Mouse (Mus musculus) MEL (cell line): ENCODE results near the gene Gm20696. TPM values are rescaled to one million over a fixed set of nuclear protein-coding genes. Genes with fewer than 3 reads are reported as not detected.

ENCODE experiments used
- DNase-seq: peaks from one replicate; pipeline ENCODE4 v3.0.0; 2011; ENCODE audit warnings: low read depth, low spot score
- H3K27ac ChIP-seq: 2 replicates; pipeline ENCODE4 v1.5.1; 2012; ENCODE audit warnings: low read depth, mild to moderate bottlenecking, control low read depth, low read length, moderate library complexity; ENCODE audit not compliant: control insufficient read depth
- H3K27me3 ChIP-seq, 2 experiments: fragments of 150-350 bp in 1 of 2; sonication (generic) in 1 of 2; 2 replicates each; pipeline ENCODE4 v1.6.1; 2012; ENCODE audit warnings: low read length in 2 of 2, mild to moderate bottlenecking in 2 of 2, improper control_type of control experiment in 1 of 2, moderate library complexity in 1 of 2; ENCODE audit not compliant: insufficient read depth in 2 of 2, control insufficient read depth in 1 of 2
- H3K36me3 ChIP-seq, 2 experiments: 2 replicates each; pipeline ENCODE4 v1.6.1; 2012 to 2014; ENCODE audit warnings: low read length in 2 of 2, improper control_type of control experiment in 1 of 2, inconsistent platforms in 1 of 2, mild to moderate bottlenecking in 1 of 2; ENCODE audit not compliant: insufficient read depth in 2 of 2, control insufficient read depth in 1 of 2
- H3K4me1 ChIP-seq, 2 experiments: fragments of 150-350 bp in 1 of 2; sonication (generic) in 1 of 2; 2 replicates each; pipeline ENCODE4 v1.6.1; 2012; ENCODE audit warnings: low read length in 2 of 2, improper control_type of control experiment in 1 of 2, mild to moderate bottlenecking in 1 of 2; ENCODE audit not compliant: insufficient read depth in 2 of 2, control insufficient read depth in 1 of 2
- H3K4me3 ChIP-seq, 2 experiments: fragments of 150-350 bp in 1 of 2; sonication (generic) in 1 of 2; 2 replicates each; pipeline ENCODE4 v1.5.1; 2012; ENCODE audit warnings: low read depth in 2 of 2, low read length in 2 of 2, mild to moderate bottlenecking in 2 of 2, moderate library complexity in 2 of 2, control low read depth in 1 of 2, improper control_type of control experiment in 1 of 2; ENCODE audit not compliant: control insufficient read depth in 1 of 2, insufficient read depth in 1 of 2
- H3K79me2 ChIP-seq: 2 replicates; pipeline ENCODE4 v1.6.1; 2012; ENCODE audit warnings: mild to moderate bottlenecking, low read length, moderate library complexity; ENCODE audit not compliant: control insufficient read depth, poor library complexity, insufficient read depth
- H3K9ac ChIP-seq: 2 replicates; pipeline ENCODE4 v1.6.1; 2012; ENCODE audit warnings: low read depth, mild to moderate bottlenecking, control low read depth, low read length, moderate library complexity; ENCODE audit not compliant: control insufficient read depth, poor library complexity, severe bottlenecking
- H3K9me3 ChIP-seq: fragments of 150-350 bp; sonication (generic); replicated peaks from 2 replicates; pipeline ENCODE4 v1.6.1; 2012; ENCODE audit warnings: mild to moderate bottlenecking, low read length, improper control_type of control experiment, moderate library complexity; ENCODE audit not compliant: insufficient read depth
- BHLHE40 ChIP-seq: IDR thresholded peaks from 2 replicates; pipeline ENCODE4 v1.6.1; 2012; ENCODE audit warnings: low read depth, mild to moderate bottlenecking, inconsistent platforms, low read length, improper control_type of control experiment, borderline replicate concordance
- CHD2 ChIP-seq: IDR thresholded peaks from 2 replicates; pipeline ENCODE4 v1.6.1; 2011; ENCODE audit warnings: low read length, improper control_type of control experiment
- EP300 ChIP-seq, 2 experiments: IDR thresholded peaks; 2 replicates each; pipeline ENCODE4 v1.6.1; 2011; ENCODE audit warnings: improper control_type of control experiment in 2 of 2, low read length in 2 of 2, low read depth in 1 of 2, mild to moderate bottlenecking in 1 of 2
- ETS1 ChIP-seq: IDR thresholded peaks from 2 replicates; pipeline ENCODE4 v1.6.1; 2012; ENCODE audit warnings: low read depth, mild to moderate bottlenecking, inconsistent platforms, low read length, improper control_type of control experiment, moderate library complexity
- GATA1 ChIP-seq: IDR thresholded peaks from 2 replicates; pipeline ENCODE4 v1.6.1; 2011; ENCODE audit warnings: low read depth, low read length, improper control_type of control experiment
- KAT2A ChIP-seq: conservative IDR thresholded peaks from 2 replicates; pipeline ENCODE4 v1.6.1; 2012; ENCODE audit warnings: low read depth, low read length, improper control_type of control experiment, inconsistent platforms
- MAFK ChIP-seq: IDR thresholded peaks from 2 replicates; pipeline ENCODE4 v1.6.1; 2011; ENCODE audit warnings: low read depth, mild to moderate bottlenecking, low read length, improper control_type of control experiment, borderline replicate concordance
- MEF2A ChIP-seq: IDR thresholded peaks from 2 replicates; pipeline ENCODE4 v1.6.1; 2014; ENCODE audit warnings: low read depth, mild to moderate bottlenecking, inconsistent platforms, low read length, improper control_type of control experiment; ENCODE audit not compliant: poor library complexity, insufficient replicate concordance, severe bottlenecking; ENCODE audit errors: extremely low read depth
- MXI1 ChIP-seq: IDR thresholded peaks from 2 replicates; pipeline ENCODE4 v1.6.1; 2011; ENCODE audit warnings: mild to moderate bottlenecking, low read depth, low read length, improper control_type of control experiment
- MYC ChIP-seq: IDR thresholded peaks from 2 replicates; pipeline ENCODE4 v1.6.1; 2011; ENCODE audit warnings: low read depth, mild to moderate bottlenecking, low read length, improper control_type of control experiment, moderate library complexity
- POLR2A ChIP-seq, 2 experiments: IDR thresholded peaks; 2 replicates each; pipeline ENCODE4 v1.6.1; 2011 to 2012; ENCODE audit warnings: low read length in 2 of 2, mild to moderate bottlenecking in 2 of 2, control low read depth in 1 of 2, improper control_type of control experiment in 1 of 2, low read depth in 1 of 2, moderate library complexity in 1 of 2; ENCODE audit not compliant: control insufficient read depth in 1 of 2, insufficient read depth in 1 of 2, poor library complexity in 1 of 2
- POLR2AphosphoS2 ChIP-seq: IDR thresholded peaks from 2 replicates; pipeline ENCODE4 v1.6.1; 2011; ENCODE audit warnings: low read length, improper control_type of control experiment
- POLR2AphosphoS5 ChIP-seq: IDR thresholded peaks from 2 replicates; pipeline ENCODE4 v1.6.1; 2012; ENCODE audit warnings: low read depth, borderline replicate concordance, mild to moderate bottlenecking, inconsistent platforms, low read length, moderate library complexity, mixed read lengths
- RCOR1 ChIP-seq: IDR thresholded peaks from 2 replicates; pipeline ENCODE4 v1.6.1; 2012; ENCODE audit warnings: low read depth, mild to moderate bottlenecking, inconsistent platforms, low read length, improper control_type of control experiment
- TAL1 ChIP-seq: IDR thresholded peaks from 2 replicates; pipeline ENCODE4 v1.6.1; 2012; ENCODE audit warnings: mild to moderate bottlenecking, inconsistent platforms, low read length, moderate library complexity, mixed read lengths
- TBP ChIP-seq: IDR thresholded peaks from 2 replicates; pipeline ENCODE4 v1.8.0; 2011; ENCODE audit warnings: low read depth, low read length, improper control_type of control experiment
- TCF12 ChIP-seq: IDR thresholded peaks from 2 replicates; pipeline ENCODE4 v1.6.1; 2014; ENCODE audit warnings: low read depth, mild to moderate bottlenecking, inconsistent platforms, low read length, improper control_type of control experiment, moderate library complexity
- ZC3H11A ChIP-seq: IDR thresholded peaks from 2 replicates; pipeline ENCODE4 v1.6.1; 2012; ENCODE audit warnings: low read depth, mild to moderate bottlenecking, inconsistent platforms, low read length, improper control_type of control experiment
- ZKSCAN1 ChIP-seq: IDR thresholded peaks from 2 replicates; pipeline ENCODE4 v1.6.1; 2012; ENCODE audit warnings: low read depth, mild to moderate bottlenecking, inconsistent platforms, low read length, improper control_type of control experiment, moderate library complexity
- polyA plus RNA-seq, 2 experiments: library from polyadenylated mRNA; stranded (reverse) in 1 of 2; unstranded in 1 of 2; fragments of >175 nt in 1 of 2; fragments of >200 nt in 1 of 2; gene quantifications; 2 replicates each; pipeline versions ENCODE4 v1.2.1 to v1.2.4; 2012; ENCODE audit warnings: low replicate concordance in 2 of 2, low read depth in 1 of 2; ENCODE audit not compliant: insufficient read length in 2 of 2, insufficient read depth in 1 of 2, missing spikeins in 1 of 2
- total RNA-seq: library from RNA; depleted of rRNA; stranded (reverse); fragments of 300-350 nt; gene quantifications from 2 replicates; pipeline ENCODE4 v1.2.3, GENCODE M21; 2012

Gene Gm20696
- total and polyA plus RNA-seq, 3 experiments = 0.07 to 0.39 TPM; not detected in 1

DNA sequence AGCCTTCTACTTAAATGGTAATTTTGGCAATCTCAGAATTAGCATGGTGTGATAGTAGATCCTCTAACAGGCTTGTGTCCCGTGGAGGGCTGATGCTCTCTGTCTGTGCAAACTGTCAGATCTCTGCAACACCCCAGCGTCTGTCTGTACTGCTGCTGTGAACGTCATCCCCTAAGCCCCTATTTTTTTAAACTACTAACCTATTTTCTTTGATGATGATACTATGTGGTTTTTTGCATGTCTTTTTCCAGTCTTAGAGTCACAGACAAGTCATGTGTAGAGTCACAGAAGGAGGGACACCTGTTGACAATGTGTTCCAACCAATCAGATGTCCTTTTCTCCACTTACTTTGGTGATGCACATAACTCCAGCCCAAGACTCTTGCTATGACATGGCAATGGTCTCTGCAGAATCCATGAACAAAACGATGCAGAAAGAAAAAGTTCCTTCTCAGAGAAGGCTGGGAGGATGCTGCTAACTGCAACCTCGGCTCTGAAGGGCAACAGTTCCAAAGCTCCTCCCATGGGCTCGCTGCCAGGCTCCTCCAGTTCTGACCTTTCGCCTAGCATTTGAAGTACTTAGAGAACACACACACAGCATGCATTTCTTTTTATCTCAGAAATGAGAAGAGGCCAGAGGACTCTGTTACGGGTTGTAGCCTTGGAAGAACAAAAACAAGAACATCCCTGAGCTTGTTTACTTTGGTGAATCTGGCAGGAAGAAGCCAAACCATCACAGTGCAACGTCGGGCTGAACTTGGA, 23.0 kb downstream of the Gm20696 start:
- Histone ChIP-seq H3K36me3 (no peaks in the 10 kb centered on the region), H3K4me1 (no peaks in the 10 kb centered on the region), H3K79me2 (no peaks in the 10 kb centered on the region), H3K9ac (no peak overlapping the region)
- TF ChIP-seq POLR2A (IDR thresholded peaks at IDR 0.05; ENCODE audit: control insufficient read depth in 1 of 2, insufficient read depth in 1 of 2, low read depth in 1 of 2, low read length in 2 of 2, poor library complexity in 1 of 2) (no peak), BHLHE40 (no peak)
- TF ChIP-seq, all 39 proteins: peak for 0
- Histone ChIP-seq H3K9me3 (no peaks in the 10 kb centered on the region), H3K27me3 (no peaks in the 10 kb centered on the region), H3K27ac (no peak overlapping the region), H3K4me3 (no peak overlapping the region)
- no peak for DNase-seq

DNA sequence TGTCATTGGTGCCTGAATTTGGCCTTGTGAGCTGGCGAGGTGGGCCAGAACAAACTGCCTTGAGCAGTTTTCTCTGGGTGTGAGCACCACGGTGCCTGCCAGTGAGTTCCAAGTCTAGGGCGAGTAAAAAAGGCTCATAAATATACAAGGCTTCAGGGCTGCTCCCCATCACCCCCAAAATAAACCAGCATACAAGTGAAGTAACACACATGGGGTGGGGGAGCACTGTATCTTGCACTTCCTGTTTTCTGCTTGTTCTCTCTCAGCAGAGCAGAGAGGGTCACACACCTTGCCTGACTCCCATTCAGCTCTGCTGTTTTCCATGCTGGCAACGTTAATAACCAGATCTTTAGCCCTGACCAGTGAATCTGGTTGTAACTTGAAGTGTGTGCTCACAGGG, 29.1 kb downstream of the Gm20696 start:
- Histone ChIP-seq H3K27ac (no peak overlapping the region), H3K9me3 (no peaks in the 10 kb centered on the region), H3K27me3 (no peaks in the 10 kb centered on the region), H3K79me2 (no peaks in the 10 kb centered on the region), H3K4me3 (no peak overlapping the region), H3K4me1 (no peaks in the 10 kb centered on the region), H3K36me3 (no peaks in the 10 kb centered on the region), H3K9ac (no peak overlapping the region)
- DNase-seq = peak; percentile 4
- TF ChIP-seq MXI1 (no peak), TAL1 (no peak), BHLHE40 (no peak), ETS1 (no peak), ZC3H11A (no peak), RCOR1 (no peak), MEF2A (no peak), GATA1 (no peak), EP300 (IDR thresholded peaks at IDR 0.05; ENCODE audit: low read depth in 1 of 2, low read length in 2 of 2) (no peak), TBP (no peak), MAFK (no peak), KAT2A (no peak), POLR2AphosphoS5 (no peak), ZKSCAN1 (no peak), CHD2 (no peak), TCF12 (no peak), POLR2AphosphoS2 (no peak), MYC (no peak)
